Mouse (Mus musculus) intestine, embryonic 15.5 days (tissue): ENCODE measurements around the gene Dpep2nb. TPM values are rescaled to one million over a fixed set of nuclear protein-coding genes. Genes with fewer than 3 reads are reported as not detected.

Source experiments
- ATAC-seq: fragments of 200-750 bp; cut with Nextera tagmentation; 2 replicates; pipeline ENCODE4 v1.8.0; 2017; ENCODE audit warnings: moderate TSS enrichment, moderate library complexity
- H3K27ac ChIP-seq: fragments of 300-500 bp; sonication (generic); 2 replicates; pipeline ENCODE4 v1.5.1; 2015; ENCODE audit warnings: mild to moderate bottlenecking, inconsistent platforms
- H3K27me3 ChIP-seq: fragments of 300-500 bp; sonication (generic); replicated peaks from 2 replicates; pipeline ENCODE4 v1.6.1; 2015; ENCODE audit warnings: inconsistent platforms
- H3K36me3 ChIP-seq: fragments of 300-500 bp; sonication (generic); 2 replicates; pipeline ENCODE4 v1.6.1; 2015; ENCODE audit warnings: inconsistent platforms
- H3K4me1 ChIP-seq: fragments of 300-500 bp; sonication (generic); replicated peaks from 2 replicates; pipeline ENCODE4 v1.6.1; 2015; ENCODE audit warnings: inconsistent platforms
- H3K4me2 ChIP-seq: fragments of 300-500 bp; sonication (generic); replicated peaks from 2 replicates; pipeline ENCODE4 v1.6.1; 2015; ENCODE audit warnings: mild to moderate bottlenecking, inconsistent platforms
- H3K4me3 ChIP-seq: fragments of 300-500 bp; sonication (generic); replicated peaks from 2 replicates; pipeline ENCODE4 v1.5.1; 2015; ENCODE audit warnings: inconsistent platforms
- H3K9ac ChIP-seq: fragments of 300-500 bp; sonication (generic); 2 replicates; pipeline ENCODE4 v1.6.1; 2015; ENCODE audit warnings: inconsistent platforms
- H3K9me3 ChIP-seq: fragments of 300-500 bp; sonication (generic); 2 replicates; pipeline ENCODE4 v1.6.1; 2016; ENCODE audit warnings: inconsistent platforms
- WGBS: fragments of 180-500 bp; shearing (Covaris S2); methylation state at CpG from one replicate; pipeline ENCODE4 v1.1.7; 2015; 5-methylcytosine and 5-hydroxymethylcytosine counted together
- polyA plus RNA-seq: library from polyadenylated mRNA; unstranded; fragments of >200 nt; fragmentation: Nextera tagmentation; extraction: Ambion mirVana; gene quantifications from 2 replicates; pipeline ENCODE4 v1.2.1, GENCODE M21; 2015

Gene Dpep2nb
- polyA plus RNA-seq, 1 experiment from 2014 or later = not detected

DNA sequence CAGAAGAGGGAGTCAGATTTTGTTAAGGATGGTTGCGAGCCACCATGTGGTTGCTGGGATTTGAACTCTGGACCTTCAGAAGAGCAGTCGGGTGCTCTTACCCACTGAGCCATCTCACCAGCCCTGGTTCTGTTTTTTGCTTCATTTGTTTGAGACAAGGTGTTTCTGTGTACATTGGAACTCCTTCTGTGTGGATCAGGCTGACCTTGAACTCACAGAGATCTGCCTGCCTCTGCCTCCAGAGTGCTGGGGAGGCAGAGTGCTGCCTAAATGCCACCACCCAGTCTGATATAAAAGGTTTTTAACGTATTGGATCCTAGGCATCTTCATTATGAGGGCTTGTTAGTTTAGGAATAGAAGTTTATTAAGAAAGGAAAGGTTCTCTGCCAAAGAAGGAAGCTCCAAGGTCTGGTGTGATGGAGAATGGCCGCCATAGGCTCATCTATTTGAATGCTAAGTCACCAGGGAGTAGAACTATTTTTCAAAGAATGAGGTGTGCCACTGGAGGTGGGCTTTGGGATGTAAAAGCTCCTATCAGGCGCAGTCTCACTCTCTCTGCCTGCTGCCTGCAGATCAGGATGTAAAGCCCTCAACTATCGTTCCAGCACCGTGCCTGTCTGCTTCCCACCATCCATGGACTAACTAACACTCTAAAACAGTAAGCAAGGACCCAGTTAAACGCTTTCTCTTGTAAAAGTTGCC lies 34.6 kb downstream of the Dpep2nb start:
- no peak for ATAC-seq
- WGBS = 74% methylated on average over 8 of the region's 8 CpGs
- H3K27me3 ChIP-seq = no peaks in the 10 kb centered on the region

DNA sequence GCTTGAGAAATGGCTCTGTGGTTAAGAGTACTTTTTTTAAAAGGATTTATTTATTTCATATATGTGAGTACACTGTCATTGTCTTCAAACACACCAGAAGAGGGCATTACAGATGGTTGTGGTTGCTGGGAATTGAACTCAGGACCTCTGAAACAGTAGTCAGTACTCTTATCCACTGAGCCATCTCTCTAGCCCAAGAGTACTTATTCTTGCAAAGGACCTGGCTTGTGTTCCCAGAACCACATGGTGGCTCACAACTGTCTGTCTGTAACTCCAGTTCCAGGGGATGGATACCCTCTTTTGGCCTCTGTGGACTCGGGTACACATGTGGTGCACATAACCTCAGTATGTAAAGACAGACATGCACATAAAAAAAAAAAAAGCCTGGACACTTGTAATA lies 36.4 kb downstream of the Dpep2nb start:
- 69% methylated on average over 1 of the region's 1 CpGs for WGBS
- H3K9ac ChIP-seq = no peak overlapping the region
- H3K4me1 ChIP-seq = peaks cover 18% of the 10 kb centered on the region
- ATAC-seq = no peak
- H3K27ac ChIP-seq = no peak overlapping the region
- no peaks in the 10 kb centered on the region for H3K27me3 ChIP-seq
- H3K4me2 ChIP-seq = no peak overlapping the region
- no peaks in the 10 kb centered on the region for H3K9me3 ChIP-seq
- no peak overlapping the region for H3K4me3 ChIP-seq
- H3K36me3 ChIP-seq = no peaks in the 10 kb centered on the region

More for the DNA sequence above, 34.6 kb downstream of the Dpep2nb start:
- H3K4me2 ChIP-seq = no peak overlapping the region
- H3K9ac ChIP-seq = no peak overlapping the region
- no peaks in the 10 kb centered on the region for H3K9me3 ChIP-seq
- H3K27ac ChIP-seq = no peak overlapping the region
- peaks cover 9% of the 10 kb centered on the region for H3K4me1 ChIP-seq
- no peak overlapping the region for H3K4me3 ChIP-seq
- no peaks in the 10 kb centered on the region for H3K36me3 ChIP-seq

DNA sequence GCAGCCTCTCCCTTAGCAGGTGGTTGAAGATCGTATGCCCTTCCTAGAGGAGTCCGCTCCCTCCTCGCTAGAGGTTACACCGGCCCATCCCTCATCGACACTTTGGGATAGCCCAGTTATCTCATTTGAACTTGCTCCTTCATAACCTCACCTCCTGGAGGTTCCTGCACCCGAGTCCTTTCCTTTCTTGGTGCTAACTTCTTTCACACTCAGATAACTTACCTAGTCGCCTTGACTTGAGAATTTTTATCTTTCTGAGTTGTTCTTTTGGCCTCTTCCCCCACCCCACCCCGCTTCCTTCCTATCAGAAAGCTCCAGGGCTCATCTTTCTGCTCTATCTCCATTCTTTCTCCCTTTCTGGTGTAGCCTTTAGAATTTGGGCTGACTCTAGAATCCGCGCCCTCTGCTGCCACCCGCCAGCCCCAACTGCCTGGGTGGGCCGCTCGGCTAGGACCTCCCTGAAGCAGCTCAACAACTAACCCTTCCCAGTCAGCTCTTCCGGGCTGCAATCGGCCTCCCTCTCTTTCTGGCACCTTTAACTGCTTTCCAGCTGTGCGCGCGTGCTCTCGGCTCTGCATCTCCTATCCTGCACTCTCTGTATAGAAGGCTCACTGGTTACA lies 39.0 kb downstream of the Dpep2nb start:
- peak overlapping the region; percentile 95 for H3K27ac ChIP-seq
- H3K27me3 ChIP-seq = no peaks in the 10 kb centered on the region
- H3K4me1 ChIP-seq = peaks cover 30% of the 10 kb centered on the region
- ATAC-seq = peak; percentile 48
- H3K9me3 ChIP-seq = no peaks in the 10 kb centered on the region
- no peak overlapping the region for H3K9ac ChIP-seq
- H3K4me2 ChIP-seq = peak overlapping the region; percentile 86
- 7% methylated on average over 19 of the region's 19 CpGs for WGBS
- H3K4me3 ChIP-seq = peak overlapping the region; percentile 78; the same call in 1 of the 2 replicates
- no peaks in the 10 kb centered on the region for H3K36me3 ChIP-seq

DNA sequence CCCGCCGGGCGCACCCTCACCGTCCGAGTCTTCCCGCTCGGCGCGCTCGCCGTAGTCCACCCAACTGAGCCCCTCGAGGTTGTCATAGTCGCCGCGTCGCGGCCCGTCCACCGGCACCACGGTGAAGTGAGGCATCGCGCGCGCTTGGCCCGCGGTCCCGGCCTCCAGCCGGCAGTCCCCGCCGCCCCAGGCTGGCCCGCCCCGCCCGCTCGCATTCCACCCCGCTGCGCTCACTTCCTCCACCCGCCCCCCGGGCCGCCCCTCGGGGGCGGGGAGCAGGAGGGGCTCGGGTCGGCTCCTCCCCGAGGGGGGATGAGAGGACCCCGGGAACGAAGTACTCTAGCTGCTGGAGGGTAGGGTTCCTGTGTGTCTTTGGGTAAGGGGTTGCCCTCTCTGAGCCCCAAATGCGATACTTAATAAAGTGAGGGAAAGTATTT lies 39.9 kb downstream of the Dpep2nb start, which contains the start of gene Slc12a4:
Gene Slc12a4, minus strand, starts transcription at position 193 of the 437 bp plus-strand sequence.
- ATAC-seq = peak; percentile 94

DNA sequence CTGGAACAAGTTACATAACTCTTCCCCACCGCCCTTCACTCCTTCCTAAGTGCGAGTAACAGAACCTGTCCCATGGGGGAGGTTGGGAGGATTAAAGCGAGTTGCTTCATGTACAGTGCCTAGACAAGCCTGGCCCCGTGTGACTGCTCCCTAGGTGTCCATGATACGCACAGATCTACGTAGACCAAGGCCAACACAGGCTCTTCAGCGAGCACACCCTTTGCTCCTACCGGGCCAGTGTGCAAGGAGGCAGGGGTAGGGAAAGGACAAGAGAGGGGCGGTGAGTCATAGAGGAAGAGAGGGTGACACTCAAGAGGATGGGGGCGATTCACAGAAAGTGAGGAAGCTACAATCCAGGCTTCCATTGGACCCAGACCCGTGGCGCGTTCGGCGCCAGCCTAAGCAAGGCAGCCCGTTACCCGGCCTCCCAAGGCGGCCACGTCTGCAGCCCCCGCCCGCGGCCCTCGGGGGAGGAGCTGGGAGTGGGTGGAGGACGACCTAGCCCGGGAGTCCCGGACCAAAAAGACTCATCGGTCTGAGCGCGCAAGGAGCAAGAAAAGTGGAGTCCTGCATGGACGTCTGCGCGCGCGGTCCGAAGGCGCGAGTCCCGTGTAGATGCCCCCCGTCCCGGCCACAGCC lies 40.4 kb downstream of the Dpep2nb start:
- WGBS = 2% methylated on average over 40 of the region's 40 CpGs
- Histone ChIP-seq H3K9me3 (no peaks in the 10 kb centered on the region), H3K4me3 (peak overlapping the region; percentile 78)

More for the DNA sequence above, 39.9 kb downstream of the Dpep2nb start, which contains the start of gene Slc12a4:
- Histone ChIP-seq H3K27me3 (no peaks in the 10 kb centered on the region), H3K9me3 (no peaks in the 10 kb centered on the region), H3K4me1 (peaks cover 30% of the 10 kb centered on the region), H3K9ac (peak within 1 kb of the TSS; percentile 86), H3K4me3 (peak within 1 kb of the TSS; percentile 78), H3K4me2 (peak within 1 kb of the TSS; percentile 86), H3K36me3 (no peaks in the 10 kb centered on the region), H3K27ac (peak within 1 kb of the TSS; percentile 95)
- WGBS = under 1% methylated on average over 43 of the region's 47 CpGs

DNA sequence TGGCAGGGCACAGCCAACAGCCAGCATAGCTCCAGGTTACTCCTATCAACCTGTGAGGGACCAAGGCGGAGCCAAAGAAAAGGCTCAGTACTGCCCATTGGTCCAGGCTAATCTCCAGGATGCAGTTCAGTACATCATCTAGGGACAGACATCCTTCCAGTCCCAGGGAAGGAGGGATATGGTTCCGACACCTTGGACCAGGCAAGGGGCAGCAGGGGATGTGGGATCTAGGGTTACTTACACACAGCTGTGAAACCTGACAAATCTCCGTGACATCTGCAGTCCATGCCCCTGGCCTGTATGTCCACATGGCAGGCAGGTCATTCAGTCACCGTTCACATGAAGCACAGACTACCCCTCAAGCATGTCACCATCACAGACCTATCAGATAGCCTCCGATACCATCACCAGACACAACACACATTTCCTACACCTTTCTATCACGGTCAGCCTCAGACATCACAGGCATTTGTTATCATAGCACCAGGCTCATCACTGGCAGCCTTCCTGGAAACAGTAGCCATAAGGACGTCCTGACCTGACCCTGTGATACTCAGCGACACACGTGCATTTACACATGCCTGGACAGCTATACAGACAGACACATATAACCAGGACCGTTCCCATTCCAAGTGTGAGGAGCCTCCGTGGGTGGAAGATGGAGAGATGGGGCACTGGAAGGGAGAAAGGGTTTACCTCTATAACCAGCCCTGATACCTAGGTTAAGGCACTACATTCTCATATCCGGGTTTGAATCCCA lies 41.1 kb downstream of the Dpep2nb start:
- ATAC-seq = no peak; the same call in 1 of the 2 replicates

More for the DNA sequence above, 40.4 kb downstream of the Dpep2nb start:
- Histone ChIP-seq H3K36me3 (no peaks in the 10 kb centered on the region), H3K4me1 (peaks cover 31% of the 10 kb centered on the region), H3K4me2 (peak overlapping the region; percentile 86), H3K9ac (peak overlapping the region; percentile 86), H3K27ac (peak overlapping the region; percentile 95), H3K27me3 (no peaks in the 10 kb centered on the region)
- ATAC-seq = peak; percentile 81

DNA sequence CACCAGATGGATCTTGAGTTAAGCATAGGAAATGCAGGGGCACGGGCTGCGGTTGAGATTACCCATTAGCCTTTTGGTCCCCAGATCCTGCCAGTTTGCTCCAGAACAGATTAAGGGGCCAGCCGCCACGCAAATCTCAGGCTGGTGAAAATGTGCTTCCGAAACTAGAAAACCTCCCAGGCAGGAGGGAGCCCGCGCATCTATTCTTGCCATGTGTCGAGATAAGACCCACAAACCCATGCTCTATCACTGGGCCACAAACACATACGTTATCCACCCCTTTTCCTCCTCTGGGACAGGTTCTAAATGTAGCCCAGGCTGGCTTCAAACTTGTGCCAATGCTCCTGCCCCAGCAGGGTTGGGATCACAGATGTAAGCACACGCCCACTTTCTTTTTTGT lies 44.2 kb downstream of the Dpep2nb start:
- Histone ChIP-seq H3K9me3 (no peaks in the 10 kb centered on the region), H3K27me3 (no peaks in the 10 kb centered on the region), H3K4me1 (peaks cover 25% of the 10 kb centered on the region), H3K27ac (no peak overlapping the region), H3K4me2 (no peak overlapping the region), H3K36me3 (no peaks in the 10 kb centered on the region; the same call in none of the 2 replicates), H3K9ac (no peak overlapping the region), H3K4me3 (no peak overlapping the region)
- no peak for ATAC-seq
- WGBS = 87% methylated on average over 10 of the region's 10 CpGs

More for the DNA sequence above, 41.1 kb downstream of the Dpep2nb start:
- Histone ChIP-seq H3K27me3 (no peaks in the 10 kb centered on the region), H3K4me3 (peak overlapping the region; percentile 78), H3K9ac (peak overlapping the region; percentile 86), H3K4me1 (peaks cover 32% of the 10 kb centered on the region), H3K4me2 (peak overlapping the region; percentile 86), H3K36me3 (no peaks in the 10 kb centered on the region; the same call in 1 of the 2 replicates), H3K27ac (no peak overlapping the region), H3K9me3 (no peaks in the 10 kb centered on the region)
- WGBS = 51% methylated on average over 12 of the region's 12 CpGs

DNA sequence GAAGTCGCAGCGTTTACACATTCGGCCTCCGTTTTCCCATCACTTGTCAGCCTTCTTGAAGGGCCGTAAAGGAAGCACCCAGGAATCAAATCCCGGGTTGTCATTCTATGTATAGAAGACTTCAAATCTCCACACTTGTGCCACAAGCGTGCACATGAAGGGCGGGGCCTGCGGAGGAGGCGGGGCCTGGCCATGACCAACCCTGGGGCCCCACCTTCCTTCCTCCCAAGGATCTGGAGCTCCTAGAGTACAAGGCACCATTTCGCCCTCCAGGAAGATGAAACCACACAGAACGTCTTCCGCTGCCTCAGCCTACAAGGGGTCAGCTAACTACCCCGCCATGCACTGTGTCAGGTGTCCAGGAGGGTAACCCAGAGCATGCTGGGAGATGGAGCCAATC lies 44.7 kb downstream of the Dpep2nb start:
- H3K27ac ChIP-seq = no peak overlapping the region
- H3K36me3 ChIP-seq = no peaks in the 10 kb centered on the region; the same call in none of the 2 replicates
- H3K27me3 ChIP-seq = no peaks in the 10 kb centered on the region
- H3K9me3 ChIP-seq = no peaks in the 10 kb centered on the region
- 84% methylated on average over 14 of the region's 14 CpGs for WGBS
- peaks cover 23% of the 10 kb centered on the region for H3K4me1 ChIP-seq
- no peak overlapping the region for H3K4me3 ChIP-seq
- no peak overlapping the region for H3K4me2 ChIP-seq
- no peak overlapping the region for H3K9ac ChIP-seq
- ATAC-seq = no peak

DNA sequence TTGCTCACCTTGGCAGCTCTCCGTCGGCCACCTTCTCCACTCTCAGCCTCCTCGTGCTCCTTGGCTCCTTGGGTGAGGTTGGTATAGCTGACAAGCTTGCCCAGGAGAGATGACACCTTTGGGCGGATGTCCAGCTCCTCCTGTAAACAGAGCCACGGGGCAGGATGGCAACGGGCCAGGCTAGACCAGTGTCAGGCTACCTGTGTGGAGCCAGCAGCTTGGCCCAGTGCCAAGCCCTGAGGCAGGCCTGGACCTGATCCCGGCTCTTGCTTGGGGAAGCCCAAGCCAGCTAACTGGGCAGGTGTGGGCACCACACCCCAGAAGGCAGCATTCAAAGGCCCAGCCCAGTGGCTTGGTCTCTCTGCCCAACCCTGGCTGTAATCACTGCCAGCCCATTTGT lies 46.4 kb downstream of the Dpep2nb start:
- no peaks in the 10 kb centered on the region for H3K9me3 ChIP-seq
- peaks cover 13% of the 10 kb centered on the region for H3K4me1 ChIP-seq
- no peak overlapping the region for H3K9ac ChIP-seq
- WGBS = 77% methylated on average over 7 of the region's 7 CpGs
- H3K4me2 ChIP-seq = no peak overlapping the region
- no peaks in the 10 kb centered on the region for H3K27me3 ChIP-seq
- H3K27ac ChIP-seq = no peak overlapping the region
- no peaks in the 10 kb centered on the region; the same call in none of the 2 replicates for H3K36me3 ChIP-seq
- no peak overlapping the region for H3K4me3 ChIP-seq
- ATAC-seq = peak; percentile 66; the same call in 1 of the 2 replicates

DNA sequence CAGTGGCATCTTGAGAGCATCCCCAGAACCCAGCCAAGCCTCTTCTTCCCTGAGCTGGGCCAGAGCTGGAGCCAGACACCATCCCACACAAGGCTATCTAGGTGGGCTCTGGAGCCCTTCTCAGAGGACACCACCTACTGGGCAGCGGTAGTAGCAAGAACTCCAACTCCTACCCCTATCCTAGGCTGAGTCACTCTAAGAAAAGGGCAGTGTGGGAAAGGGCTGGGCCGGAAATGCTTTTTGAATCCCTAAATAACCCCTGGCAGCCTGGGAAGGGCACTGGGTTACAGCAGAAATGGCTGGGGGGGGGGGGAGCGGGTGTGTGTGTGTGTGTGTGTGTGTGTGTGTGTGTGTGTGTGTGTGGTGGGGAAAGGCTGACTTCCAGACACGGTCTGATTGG lies 48.0 kb downstream of the Dpep2nb start:
- peaks cover 6% of the 10 kb centered on the region for H3K36me3 ChIP-seq
- no peaks in the 10 kb centered on the region for H3K27me3 ChIP-seq
- 0 out of 2 replicates have a peak, but pooled peaks cover 2% of the 10 kb centered on the region for H3K4me1 ChIP-seq
- no peak for ATAC-seq
- 69% methylated on average over 4 of the region's 4 CpGs for WGBS
- no peak overlapping the region for H3K4me2 ChIP-seq
- no peaks in the 10 kb centered on the region for H3K9me3 ChIP-seq
- H3K27ac ChIP-seq = no peak overlapping the region
- no peak overlapping the region for H3K4me3 ChIP-seq
- no peak overlapping the region for H3K9ac ChIP-seq

DNA sequence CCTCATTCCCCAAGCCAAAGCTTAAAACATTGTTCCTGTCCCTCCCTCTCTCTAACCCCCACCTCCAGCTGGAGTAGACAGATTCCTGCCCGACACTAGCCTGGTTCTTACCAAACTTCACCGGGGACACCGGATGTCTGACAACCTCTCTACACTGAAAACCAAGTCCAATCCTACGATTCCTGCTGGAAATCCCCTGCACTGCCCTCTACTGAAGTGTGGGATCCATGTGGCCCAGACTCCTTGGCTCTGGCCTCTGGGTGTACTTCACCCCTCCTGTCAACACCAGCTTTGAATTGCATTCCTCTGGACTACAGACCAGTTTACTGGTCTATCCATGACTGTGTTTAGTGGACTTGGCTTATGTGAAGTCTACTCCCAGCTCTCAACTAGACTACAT lies 49.2 kb downstream of the Dpep2nb start:
- peaks cover 6% of the 10 kb centered on the region for H3K36me3 ChIP-seq
- no peaks in the 10 kb centered on the region for H3K9me3 ChIP-seq
- H3K4me3 ChIP-seq = no peak overlapping the region
- 0 out of 2 replicates have a peak, but pooled peaks cover 2% of the 10 kb centered on the region for H3K4me1 ChIP-seq
- no peak overlapping the region for H3K27ac ChIP-seq
- ATAC-seq = no peak
- WGBS = 93% methylated on average over 4 of the region's 4 CpGs
- no peaks in the 10 kb centered on the region for H3K27me3 ChIP-seq
- H3K9ac ChIP-seq = no peak overlapping the region
- no peak overlapping the region for H3K4me2 ChIP-seq
